Mouse (Mus musculus) adrenal gland, postnatal 0 days (tissue): ENCODE measurements around the gene Prkcq. TPM values are rescaled to one million over a fixed set of nuclear protein-coding genes. Genes with fewer than 3 reads are reported as not detected.

Experiments used
- polyA plus RNA-seq: library from polyadenylated mRNA; unstranded; fragments of >200 nt; fragmentation: Nextera tagmentation; extraction: Ambion mirVana; gene quantifications from 2 replicates; pipeline ENCODE4 v1.2.1, GENCODE M21; 2015

Gene Prkcq
- 1.2 and 2.0 TPM in 2 replicates for polyA plus RNA-seq

DNA sequence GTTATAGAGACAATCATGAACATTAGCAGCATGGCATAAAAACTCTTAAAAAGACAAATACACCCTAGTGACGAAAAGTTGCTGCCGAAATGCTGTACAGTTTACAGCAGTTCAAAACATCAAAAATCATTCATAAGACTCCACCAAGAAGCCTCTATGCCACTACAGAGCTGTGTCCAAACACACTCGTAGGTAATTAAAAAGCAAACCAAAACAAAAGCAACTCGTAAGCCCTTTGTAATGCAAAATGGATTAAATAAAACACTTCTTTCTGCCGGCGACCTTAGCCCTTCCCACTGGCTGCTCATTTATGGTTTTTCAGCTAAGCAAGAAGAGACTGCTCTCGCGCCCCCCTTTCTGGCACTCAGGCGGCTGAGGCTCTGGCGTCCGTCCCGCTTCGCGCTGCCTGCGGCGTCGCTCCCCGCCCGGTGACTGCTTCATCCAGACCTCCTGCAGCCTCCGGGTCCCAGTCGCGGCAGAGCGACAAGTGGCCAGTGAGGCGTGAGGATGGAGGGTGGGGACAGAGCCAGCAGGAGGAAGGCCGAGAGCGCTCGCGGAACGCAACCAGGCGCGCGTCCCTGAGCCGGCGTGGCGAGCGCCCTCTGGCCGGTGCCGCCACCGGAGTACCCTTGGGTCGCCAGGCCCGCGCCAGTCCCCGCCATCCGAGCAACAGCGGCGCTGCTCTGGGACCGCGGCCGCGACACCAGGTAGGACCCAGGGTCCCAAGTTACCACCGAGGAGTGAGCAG lies at the start of gene Prkcq:
Gene Prkcq (plus strand): TSS at position 355 of the 748 bp plus-strand sequence.

